Mouse (Mus musculus) midbrain, embryonic 11.5 days (tissue): ENCODE data around the gene Rilpl1. TPM values are rescaled to one million over a fixed set of nuclear protein-coding genes. Genes with fewer than 3 reads are reported as not detected.

Source experiments
- ATAC-seq: fragments of 200-750 bp; cut with Nextera tagmentation; 2 replicates; pipeline ENCODE4 v1.8.0; 2017; ENCODE audit warnings: moderate TSS enrichment, moderate library complexity; ENCODE audit not compliant: low FRiP score
- DNase-seq: peaks from one replicate; pipeline ENCODE4 v3.0.0; 2015; ENCODE audit warnings: low spot score; ENCODE audit errors: missing footprints
- H3K27ac ChIP-seq: fragments of 300-500 bp; sonication (generic); 2 replicates; pipeline ENCODE4 v1.5.1; 2014; ENCODE audit warnings: low read depth, low read length
- H3K27me3 ChIP-seq: fragments of 300-500 bp; sonication (generic); 2 replicates; pipeline ENCODE4 v1.6.1; 2014; ENCODE audit warnings: mild to moderate bottlenecking, low read length, moderate library complexity, mixed read lengths; ENCODE audit not compliant: control insufficient read depth, insufficient read depth
- H3K36me3 ChIP-seq: fragments of 300-500 bp; sonication (generic); 2 replicates; pipeline ENCODE4 v1.6.1; 2014; ENCODE audit warnings: mild to moderate bottlenecking, low read length, moderate library complexity, mixed read lengths; ENCODE audit not compliant: control insufficient read depth, insufficient read depth
- H3K4me1 ChIP-seq: fragments of 300-500 bp; sonication (generic); 2 replicates; pipeline ENCODE4 v1.6.1; 2014; ENCODE audit warnings: low read length; ENCODE audit not compliant: control insufficient read depth, insufficient read depth
- H3K4me2 ChIP-seq: fragments of 300-500 bp; sonication (generic); 2 replicates; pipeline ENCODE4 v1.6.1; 2014; ENCODE audit warnings: mild to moderate bottlenecking, moderate library complexity
- H3K4me3 ChIP-seq: fragments of 300-500 bp; sonication (generic); 2 replicates; pipeline ENCODE4 v1.5.1; 2014; ENCODE audit warnings: low read depth, low read length
- H3K9ac ChIP-seq: fragments of 300-500 bp; sonication (generic); 2 replicates; pipeline ENCODE4 v1.6.1; 2014; ENCODE audit warnings: low read length
- H3K9me3 ChIP-seq: fragments of 300-500 bp; sonication (generic); 2 replicates; pipeline ENCODE4 v1.6.1; 2016; ENCODE audit warnings: low read length; ENCODE audit not compliant: control insufficient read depth
- WGBS: fragments of 180-500 bp; shearing (Covaris S2); extraction: QIAGEN DNeasy Blood & Tissue Kit; methylation state at CpG from one replicate; pipeline ENCODE4 v1.1.7; 2014; 5-methylcytosine and 5-hydroxymethylcytosine counted together
- polyA plus RNA-seq: library from polyadenylated mRNA; unstranded; fragments of >200 nt; fragmentation: Nextera tagmentation; extraction: Ambion mirVana; gene quantifications from 2 replicates; pipeline ENCODE4 v1.2.1, GENCODE M21; 2014

Rilpl1 gene
- polyA plus RNA-seq, 1 experiment from 2014 or later: 21.7 TPM

- H3K4me1 ChIP-seq: no peaks in the 10 kb centered on the region
- 92% methylated on average over 4 of the region's 4 CpGs for WGBS
- H3K4me3 ChIP-seq: no peak overlapping the region
- no peak for DNase-seq
- no peak overlapping the region for H3K9ac ChIP-seq
- H3K27ac ChIP-seq: no peak overlapping the region
- H3K27me3 ChIP-seq: no peaks in the 10 kb centered on the region
- H3K36me3 ChIP-seq: peaks cover 6% of the 10 kb centered on the region
- H3K4me2 ChIP-seq: no peak overlapping the region
- H3K9me3 ChIP-seq: no peaks in the 10 kb centered on the region
- no peak for ATAC-seq
Observed at GRCm38 (mm10) chr5:124491732-124492131, 39.5 kb downstream of the Rilpl1 start.

DNA sequence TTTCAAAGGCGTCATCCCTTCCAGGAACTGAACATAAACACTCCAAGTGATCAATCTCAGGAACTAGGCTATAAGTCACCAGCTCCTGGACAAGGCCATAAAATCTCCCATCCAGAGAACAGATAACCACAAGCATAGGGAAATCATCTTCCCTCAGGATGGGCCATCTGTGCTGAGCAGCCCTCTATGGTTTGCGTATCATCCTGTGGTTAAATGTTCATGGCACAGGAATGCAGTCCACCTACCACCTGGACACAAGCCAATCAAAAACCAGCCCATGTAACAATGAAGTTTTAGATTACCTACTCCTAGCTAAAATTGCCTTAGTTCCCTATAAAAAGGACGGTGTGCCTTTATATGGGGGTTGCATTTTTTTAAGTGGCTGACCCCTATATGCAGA lies 42.3 kb downstream of the Rilpl1 start:
- Histone ChIP-seq H3K9ac (no peak overlapping the region), H3K36me3 (peaks cover 2% of the 10 kb centered on the region; the same call in 1 of the 2 replicates), H3K4me1 (peaks cover 8% of the 10 kb centered on the region), H3K4me3 (no peak overlapping the region), H3K9me3 (no peaks in the 10 kb centered on the region), H3K4me2 (no peak overlapping the region), H3K27me3 (no peaks in the 10 kb centered on the region), H3K27ac (no peak overlapping the region)
- 95% methylated on average over 3 of the region's 3 CpGs for WGBS
- DNase-seq (no peak), ATAC-seq (no peak)

DNA sequence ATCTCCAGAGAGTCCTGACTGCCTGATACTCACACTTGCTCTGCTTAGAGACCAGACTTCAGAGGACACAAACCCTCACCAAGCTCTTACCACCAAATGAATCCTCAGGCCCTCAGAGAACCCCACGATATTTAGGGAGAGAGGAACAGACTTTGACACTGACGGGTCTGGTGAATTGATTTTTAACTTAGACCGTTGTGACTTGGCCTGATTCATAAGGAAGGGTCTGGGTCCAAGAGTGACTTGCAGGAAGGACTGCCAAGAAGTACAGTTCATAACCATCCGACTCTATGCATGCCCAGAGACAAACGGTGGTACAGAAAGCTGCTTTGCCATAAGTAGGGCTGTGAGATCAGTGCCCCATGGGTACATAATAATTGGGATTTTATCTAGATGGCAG lies 45.5 kb downstream of the Rilpl1 start:
- Histone ChIP-seq H3K27me3 (no peaks in the 10 kb centered on the region), H3K4me1 (peaks cover 8% of the 10 kb centered on the region)
- WGBS: 92% methylated on average over 5 of the region's 5 CpGs

GRCm38 (mm10) chr5:124483655-124484396 lies 47.4 kb downstream of the Rilpl1 start:
- DNase-seq: no peak
- peak; percentile 58 for ATAC-seq
- WGBS: 8% methylated on average over 15 of the region's 15 CpGs

More for the DNA sequence above, 45.5 kb downstream of the Rilpl1 start:
- Histone ChIP-seq H3K36me3 (0 out of 2 replicates have a peak, but pooled peaks cover 2% of the 10 kb centered on the region), H3K27ac (no peak overlapping the region), H3K9ac (no peak overlapping the region), H3K4me2 (no peak overlapping the region), H3K9me3 (no peaks in the 10 kb centered on the region), H3K4me3 (no peak overlapping the region)
- ATAC-seq: no peak
- DNase-seq: no peak

DNA sequence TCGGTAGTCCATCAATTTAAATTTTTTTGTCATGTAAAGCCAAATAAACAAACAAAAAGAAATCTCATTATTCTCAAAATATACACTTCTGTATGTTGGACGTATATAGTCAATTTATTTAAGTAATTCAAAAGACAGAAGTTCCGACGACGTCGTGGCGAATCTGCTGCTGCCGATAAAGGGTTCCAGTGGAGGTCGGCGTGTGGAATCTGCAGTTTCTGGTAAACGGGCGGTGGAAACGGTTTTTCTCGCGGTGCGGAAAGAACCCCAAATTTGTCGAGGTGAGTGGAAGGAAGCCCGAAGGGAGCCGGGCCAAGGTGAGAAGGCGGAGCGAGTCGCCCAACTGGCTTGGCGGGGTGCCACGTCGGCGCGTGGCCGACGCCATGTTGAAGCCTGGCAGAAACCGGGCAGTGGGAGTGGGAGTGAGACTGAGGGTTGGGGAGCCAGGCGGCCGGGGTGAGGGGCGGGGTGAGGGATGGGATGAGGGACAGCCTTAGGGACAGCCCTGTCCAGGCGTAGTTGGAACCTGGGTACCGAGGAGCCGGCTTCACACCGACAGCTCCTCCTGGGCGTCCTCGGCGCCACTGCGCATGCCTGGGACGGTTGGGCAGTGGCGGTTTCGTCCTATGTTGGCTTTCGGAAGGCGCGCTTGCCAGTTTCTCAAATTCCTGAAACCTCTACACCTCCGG lies 48.1 kb downstream of the Rilpl1 start, which contains the start of gene Snrnp35:
TSS of gene Snrnp35 (plus strand) at position 169 of the 689 bp plus-strand sequence.
- Histone ChIP-seq H3K4me1 (peaks cover 8% of the 10 kb centered on the region), H3K4me3 (peak within 1 kb of the TSS; percentile 68), H3K36me3 (0 out of 2 replicates have a peak, but pooled peaks cover 2% of the 10 kb centered on the region), H3K9ac (peak within 1 kb of the TSS; percentile 93), H3K27ac (peak within 1 kb of the TSS; percentile 97), H3K9me3 (no peaks in the 10 kb centered on the region), H3K4me2 (peak within 1 kb of the TSS; percentile 60), H3K27me3 (no peaks in the 10 kb centered on the region)
- under 1% methylated on average over 48 of the region's 48 CpGs for WGBS
- ATAC-seq: peak; percentile 96
- peak; percentile 99 for DNase-seq

More at GRCm38 (mm10) chr5:124483655-124484396, 47.4 kb downstream of the Rilpl1 start:
- no peaks in the 10 kb centered on the region for H3K9me3 ChIP-seq
- peak overlapping the region; percentile 68 for H3K4me3 ChIP-seq
- peak overlapping the region; percentile 93 for H3K9ac ChIP-seq
- peak overlapping the region; percentile 60 for H3K4me2 ChIP-seq
- H3K27me3 ChIP-seq: no peaks in the 10 kb centered on the region
- H3K36me3 ChIP-seq: 0 out of 2 replicates have a peak, but pooled peaks cover 2% of the 10 kb centered on the region
- peak overlapping the region; percentile 97 for H3K27ac ChIP-seq
- peaks cover 8% of the 10 kb centered on the region for H3K4me1 ChIP-seq

- H3K4me3 ChIP-seq: peak overlapping the region; percentile 68
- 9% methylated on average over 13 of the region's 13 CpGs for WGBS
- peak overlapping the region; percentile 93 for H3K9ac ChIP-seq
- peak overlapping the region; percentile 97 for H3K27ac ChIP-seq
- no peaks in the 10 kb centered on the region for H3K9me3 ChIP-seq
- DNase-seq (peak; percentile 96), ATAC-seq (no peak)
- H3K27me3 ChIP-seq: no peaks in the 10 kb centered on the region
- peak overlapping the region; percentile 60 for H3K4me2 ChIP-seq
- peaks cover 12% of the 10 kb centered on the region for H3K4me1 ChIP-seq
- H3K36me3 ChIP-seq: 0 out of 2 replicates have a peak, but pooled peaks cover 1% of the 10 kb centered on the region
Observed at GRCm38 (mm10) chr5:124482436-124482965, 48.7 kb downstream of the Rilpl1 start.

DNA sequence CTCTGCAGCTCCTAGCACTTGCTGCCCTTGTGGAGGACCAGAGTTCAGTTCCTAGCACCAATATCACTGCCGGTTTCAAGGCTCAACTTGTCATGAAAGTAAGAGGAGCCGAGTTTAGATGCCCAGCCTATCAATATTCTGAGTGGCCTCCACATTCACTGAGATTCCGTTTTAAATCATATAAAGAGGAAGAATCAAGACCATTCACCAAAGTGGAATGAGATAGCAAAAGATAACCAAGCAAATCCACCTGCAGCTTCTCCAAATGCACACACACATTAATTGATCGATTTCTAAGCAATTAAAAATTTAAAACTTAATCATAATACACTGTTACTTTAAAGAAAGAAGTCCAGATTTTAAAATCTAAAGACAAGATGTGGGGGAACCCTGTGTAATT lies 49.5 kb downstream of the Rilpl1 start:
- no peak for ATAC-seq
- no peak overlapping the region for H3K4me3 ChIP-seq
- H3K27me3 ChIP-seq: no peaks in the 10 kb centered on the region
- peaks cover 12% of the 10 kb centered on the region for H3K4me1 ChIP-seq
- WGBS: 90% methylated on average over 4 of the region's 4 CpGs
- H3K36me3 ChIP-seq: no peaks in the 10 kb centered on the region
- H3K9me3 ChIP-seq: no peaks in the 10 kb centered on the region
- no peak overlapping the region for H3K4me2 ChIP-seq
- no peak overlapping the region for H3K27ac ChIP-seq
- no peak overlapping the region for H3K9ac ChIP-seq
- no peak for DNase-seq

GRCm38 (mm10) chr5:124480119-124480518 lies 51.1 kb downstream of the Rilpl1 start:
- no peak overlapping the region for H3K27ac ChIP-seq
- H3K9me3 ChIP-seq: no peaks in the 10 kb centered on the region
- ATAC-seq: no peak
- H3K4me2 ChIP-seq: no peak overlapping the region
- DNase-seq: no peak
- H3K9ac ChIP-seq: no peak overlapping the region
- H3K27me3 ChIP-seq: no peaks in the 10 kb centered on the region
- H3K4me3 ChIP-seq: no peak overlapping the region
- no peaks in the 10 kb centered on the region for H3K36me3 ChIP-seq
- 78% methylated on average over 4 of the region's 4 CpGs for WGBS
- peaks cover 12% of the 10 kb centered on the region for H3K4me1 ChIP-seq

- H3K27me3 ChIP-seq: no peaks in the 10 kb centered on the region
- H3K4me1 ChIP-seq: peaks cover 3% of the 10 kb centered on the region
- no peak for DNase-seq
- WGBS: 86% methylated on average over 1 of the region's 1 CpGs
- ATAC-seq: no peak
- no peak overlapping the region for H3K4me3 ChIP-seq
- no peaks in the 10 kb centered on the region for H3K9me3 ChIP-seq
- H3K27ac ChIP-seq: no peak overlapping the region
- H3K9ac ChIP-seq: no peak overlapping the region
- no peaks in the 10 kb centered on the region for H3K36me3 ChIP-seq
- no peak overlapping the region for H3K4me2 ChIP-seq
Observed at GRCm38 (mm10) chr5:124478873-124479204, 52.4 kb downstream of the Rilpl1 start.
